Mouse (Mus musculus): ENCODE results near the gene Fpr3.
"Not testable (repeated sequence)": the region's sequence is repeated elsewhere in the genome, so short reads cannot be mapped to it uniquely, and the experiment has no call there.

- not testable (repeated sequence) for TF ChIP-seq EP300, CTCF (IDR thresholded peaks at IDR 0.05; ENCODE audit: low read depth)
These were observed 25.0 kb downstream of the Fpr3 start for GRCm38 (mm10) chr17:17912618-17913017.

All from liver, postnatal 0 days (tissue).